Comparison of ENCODE assay signal across 19 mouse cellular contexts in the genomic region with DNA sequence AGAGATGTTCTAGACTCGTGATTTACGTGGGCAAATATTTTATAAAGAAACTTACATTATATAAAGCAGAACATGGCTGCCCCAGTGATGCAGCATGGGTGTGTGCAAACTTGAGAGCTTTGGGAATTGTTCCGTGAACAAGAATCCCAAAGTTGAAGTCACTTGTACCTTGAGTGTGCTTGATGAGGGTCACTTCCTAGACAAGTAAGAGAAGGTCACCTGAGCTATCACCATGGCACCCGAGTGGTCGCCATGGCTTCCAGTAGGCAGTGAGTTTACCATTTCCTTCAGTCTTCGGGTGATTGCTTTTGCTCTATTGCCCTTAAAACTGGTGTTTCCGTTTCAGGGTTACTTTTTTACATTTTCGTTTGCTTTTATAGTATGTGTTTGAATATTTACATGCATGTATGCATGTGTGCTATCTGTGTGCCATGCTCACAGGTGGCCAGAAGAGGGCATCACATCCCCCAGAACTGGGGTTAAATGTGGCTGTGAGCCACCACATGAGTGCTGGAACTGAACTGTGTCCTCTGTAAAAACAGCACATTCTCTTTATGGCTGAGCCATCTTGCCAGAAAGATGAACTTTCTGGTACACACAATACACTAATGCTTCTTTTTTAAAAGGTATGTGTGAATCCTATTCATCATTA. TPM values are rescaled to one million over a fixed set of nuclear protein-coding genes. Genes with fewer than 3 reads are reported as not detected.
A peak's percentile ranks its signal among the peaks of the same experiment; 100 is the strongest.
DNase-seq lines count a peak whose midpoint lies in the region; ATAC-seq and TF ChIP-seq lines count a peak whose summit lies in the region.
"Had no signal": no experiment of that assay in that cellular context is flagged by ENCODE, and none has a peak within 500 bp of the region (broad histone marks: within the 10 kb centered on the region; RNA-seq: fewer than 3 reads in every experiment).

No protein-coding gene starts in this region.

- 88% methylated on average over 8 of the region's 8 CpGs for WGBS in kidney, postnatal 0 days
- 89% methylated on average over 8 of the region's 8 CpGs for WGBS in midbrain, postnatal 0 days
- 92% methylated on average over 8 of the region's 8 CpGs for WGBS in midbrain, embryonic 15.5 days
- WGBS in forebrain, embryonic 16.5 days, result 92% methylated on average over 8 of the region's 8 CpGs

- peak; percentile 54 for TF ChIP-seq CTCF in kidney, postnatal 0 days (IDR thresholded peaks at IDR 0.05; ENCODE audit: low read depth)
- peak; percentile 40 for TF ChIP-seq CTCF in midbrain, postnatal 0 days (IDR thresholded peaks at IDR 0.05)

- peaks cover 19% of the 10 kb centered on the region for H3K4me1 ChIP-seq in kidney, postnatal 0 days (replicated peaks; ENCODE audit: insufficient read depth, low read length)
- no peaks in the 10 kb centered on the region; the same call in 1 of the 2 replicates for H3K4me1 ChIP-seq in midbrain, postnatal 0 days (ENCODE audit: insufficient read depth, low read length)
- H3K4me1 ChIP-seq in midbrain, embryonic 15.5 days, result no peaks in the 10 kb centered on the region
- H3K4me1 ChIP-seq in forebrain, embryonic 16.5 days (replicated peaks; ENCODE audit: control insufficient read depth, insufficient read depth, low read length), result no peaks in the 10 kb centered on the region

- no peak overlapping the region for H3K9ac ChIP-seq in kidney, postnatal 0 days (ENCODE audit: low read depth, low read length)
- no peak overlapping the region for H3K9ac ChIP-seq in midbrain, postnatal 0 days (replicated peaks; ENCODE audit: low read length, poor library complexity, severe bottlenecking)
- H3K9ac ChIP-seq in midbrain, embryonic 15.5 days, result no peak overlapping the region
- H3K9ac ChIP-seq in forebrain, embryonic 16.5 days (replicated peaks; ENCODE audit: low read depth, low read length), result no peak overlapping the region
- H3K9ac ChIP-seq: embryonic facial prominence, embryonic 13.5 days; heart, embryonic 12.5 days; kidney, embryonic 15.5 days; limb, embryonic 13.5 days; neural tube, embryonic 12.5 days; stomach, embryonic 15.5 days had no signal

- no peak overlapping the region for H3K4me3 ChIP-seq in kidney, postnatal 0 days (replicated peaks; ENCODE audit: low read depth, low read length)
- H3K4me3 ChIP-seq in midbrain, postnatal 0 days (ENCODE audit: low read depth, low read length), result no peak overlapping the region
- no peak overlapping the region for H3K4me3 ChIP-seq in midbrain, embryonic 15.5 days
- H3K4me3 ChIP-seq in forebrain, embryonic 16.5 days (replicated peaks; ENCODE audit: low read length), result no peak overlapping the region
- H3K4me3 ChIP-seq: embryonic facial prominence, embryonic 13.5 days; heart, embryonic 12.5 days; kidney, embryonic 15.5 days; limb, embryonic 13.5 days; neural tube, embryonic 12.5 days; stomach, embryonic 15.5 days had no signal

- peaks cover 9% of the 10 kb centered on the region; the same call in 1 of the 2 replicates for H3K36me3 ChIP-seq in kidney, postnatal 0 days (ENCODE audit: insufficient read depth, low read length)
- no peaks in the 10 kb centered on the region for H3K36me3 ChIP-seq in midbrain, postnatal 0 days (ENCODE audit: insufficient read depth, low read length)
- no peaks in the 10 kb centered on the region for H3K36me3 ChIP-seq in midbrain, embryonic 15.5 days (replicated peaks)
- no peaks in the 10 kb centered on the region for H3K36me3 ChIP-seq in forebrain, embryonic 16.5 days (ENCODE audit: control insufficient read depth, insufficient read depth)
- H3K36me3 ChIP-seq: limb, embryonic 13.5 days; neural tube, embryonic 12.5 days; stomach, embryonic 15.5 days had no signal

- no peaks in the 10 kb centered on the region for H3K9me3 ChIP-seq in kidney, postnatal 0 days (replicated peaks; ENCODE audit: low read length)
- no peaks in the 10 kb centered on the region for H3K9me3 ChIP-seq in midbrain, postnatal 0 days (ENCODE audit: low read length)
- H3K9me3 ChIP-seq in midbrain, embryonic 15.5 days, result no peaks in the 10 kb centered on the region
- no peaks in the 10 kb centered on the region for H3K9me3 ChIP-seq in forebrain, embryonic 16.5 days (ENCODE audit: control insufficient read depth, low read length)
- H3K9me3 ChIP-seq: embryonic facial prominence, embryonic 13.5 days; heart, embryonic 12.5 days; kidney, embryonic 15.5 days; limb, embryonic 13.5 days; neural tube, embryonic 12.5 days; stomach, embryonic 15.5 days had no signal

- no peak for ATAC-seq in kidney, postnatal 0 days (replicated peaks; ENCODE audit: low FRiP score, low read depth)
- ATAC-seq in midbrain, postnatal 0 days (ENCODE audit: low FRiP score), result no peak
- no peak for ATAC-seq in midbrain, embryonic 15.5 days (replicated peaks)
- no peak for ATAC-seq in forebrain, embryonic 16.5 days
- ATAC-seq: activated CD4-positive, CD25-positive, alpha-beta regulatory T cell, adult 4 months; CD4-positive, CD25-positive, alpha-beta regulatory T cell, adult 4 months had no signal

- H3K27ac ChIP-seq in kidney, postnatal 0 days, result no peak overlapping the region
- H3K27ac ChIP-seq in midbrain, postnatal 0 days (ENCODE audit: low read depth, low read length), result no peak overlapping the region
- no peak overlapping the region for H3K27ac ChIP-seq in midbrain, embryonic 15.5 days
- no peak overlapping the region for H3K27ac ChIP-seq in forebrain, embryonic 16.5 days (ENCODE audit: low read length)
- H3K27ac ChIP-seq: embryonic facial prominence, embryonic 13.5 days; limb, embryonic 13.5 days; neural tube, embryonic 12.5 days; stomach, embryonic 15.5 days had no signal

- H3K27me3 ChIP-seq in kidney, postnatal 0 days (ENCODE audit: insufficient read depth, low read length), result no peaks in the 10 kb centered on the region
- no peaks in the 10 kb centered on the region for H3K27me3 ChIP-seq in midbrain, postnatal 0 days (ENCODE audit: insufficient read depth, low read length)
- H3K27me3 ChIP-seq in midbrain, embryonic 15.5 days (replicated peaks), result no peaks in the 10 kb centered on the region
- H3K27me3 ChIP-seq in forebrain, embryonic 16.5 days (replicated peaks; ENCODE audit: control insufficient read depth, insufficient read depth, low read length), result no peaks in the 10 kb centered on the region
- H3K27me3 ChIP-seq: embryonic facial prominence, embryonic 13.5 days; heart, embryonic 12.5 days; kidney, embryonic 15.5 days; limb, embryonic 13.5 days; neural tube, embryonic 12.5 days; stomach, embryonic 15.5 days had no signal

- no peak overlapping the region for H3K4me2 ChIP-seq in kidney, postnatal 0 days (ENCODE audit: low read length)
- H3K4me2 ChIP-seq in midbrain, postnatal 0 days (ENCODE audit: low read depth, low read length, poor library complexity, severe bottlenecking), result no peak overlapping the region
- no peak overlapping the region for H3K4me2 ChIP-seq in midbrain, embryonic 15.5 days
- H3K4me2 ChIP-seq in forebrain, embryonic 16.5 days (ENCODE audit: low read length), result no peak overlapping the region
- H3K4me2 ChIP-seq: embryonic facial prominence, embryonic 13.5 days; heart, embryonic 12.5 days; kidney, embryonic 15.5 days; limb, embryonic 13.5 days; neural tube, embryonic 12.5 days; stomach, embryonic 15.5 days had no signal

- DNase-seq in kidney, postnatal 0 days (ENCODE audit: low spot score), result no peak
- DNase-seq in kidney, postnatal 10 days, result no peak
- no peak for DNase-seq in midbrain, postnatal 0 days (ENCODE audit: low spot score)
- peak; percentile 42 for DNase-seq in R1 (ENCODE audit: low read depth, low spot score)
- DNase-seq in lung, postnatal 36 days, result peak; percentile 75
- DNase-seq: cerebellum, adult 9-10 months; gastrocnemius, postnatal 36 days; heart, postnatal 4 days; thymus, postnatal 25 days had no signal

RNA-seq across cellular contexts. Expression of gene Col4a1, which starts 42.3 kb away (rescaled TPM):
- polyA plus RNA-seq in kidney, postnatal 0 days (2015; fragmentation: Nextera tagmentation; extraction: Ambion mirVana), result 305 and 310 TPM in 2 replicates
- total RNA-seq in midbrain, postnatal 0 days (2014; rRNA removed), result 193 and 219 TPM in 2 replicates
- 45.2 and 48.2 TPM in 2 replicates for polyA plus RNA-seq in midbrain, postnatal 0 days (2015; fragmentation: Nextera tagmentation; extraction: Ambion mirVana)
- polyA plus RNA-seq in midbrain, embryonic 15.5 days (2015; fragmentation: Nextera tagmentation; extraction: Ambion mirVana), result 90.6 and 102 TPM in 2 replicates
- 69.0 and 90.6 TPM in 2 replicates for polyA plus RNA-seq in forebrain, embryonic 16.5 days (2015; fragmentation: Nextera tagmentation; extraction: Ambion mirVana)
- polyA plus RNA-seq: activated CD4-positive, CD25-positive, alpha-beta regulatory T cell, adult 4 months had no signal

RNA-seq across cellular contexts. Expression of gene Col4a2, which starts 42.3 kb away (rescaled TPM):
- 139 and 140 TPM in 2 replicates for polyA plus RNA-seq in kidney, postnatal 0 days (2015; fragmentation: Nextera tagmentation; extraction: Ambion mirVana)
- total RNA-seq in midbrain, postnatal 0 days (2014; rRNA removed), result 92.5 and 103 TPM in 2 replicates
- polyA plus RNA-seq in midbrain, postnatal 0 days (2015; fragmentation: Nextera tagmentation; extraction: Ambion mirVana), result 30.0 and 31.3 TPM in 2 replicates
- polyA plus RNA-seq in midbrain, embryonic 15.5 days (2015; fragmentation: Nextera tagmentation; extraction: Ambion mirVana), result 43.7 and 47.5 TPM in 2 replicates
- 29.1 and 35.3 TPM in 2 replicates for polyA plus RNA-seq in forebrain, embryonic 16.5 days (2015; fragmentation: Nextera tagmentation; extraction: Ambion mirVana)
- polyA plus RNA-seq: activated CD4-positive, CD25-positive, alpha-beta regulatory T cell, adult 4 months; CD4-positive, CD25-positive, alpha-beta regulatory T cell, adult 4 months had no signal

Comparison
In these comparisons a context has a peak if more than half of its experiments do, and no peak if none do; other contexts are left out.
1. DNase-seq: peak in R1 (single experiment) and lung, postnatal 36 days (single experiment); none in kidney, postnatal 0 days (single experiment), kidney, postnatal 10 days (single experiment) and midbrain, postnatal 0 days (single experiment).